Mouse (Mus musculus) splenic B cell, adult 2 months (primary cell): ENCODE measurements around the gene Ddhd1.
"Not testable (repeated sequence)": the region's sequence is repeated elsewhere in the genome, so short reads cannot be mapped to it uniquely, and the experiment has no call there.

ENCODE experiments used
- DNase-seq: peaks from one replicate; pipeline ENCODE4 v3.0.0-alpha.2; 2011; ENCODE audit warnings: low read depth, low spot score
- H3K27me3 ChIP-seq: 2 replicates; pipeline ENCODE4 v1.6.1; 2012; ENCODE audit warnings: mild to moderate bottlenecking, low read length, moderate library complexity, mixed read lengths; ENCODE audit not compliant: control insufficient read depth, poor library complexity, insufficient read depth, severe bottlenecking
- H3K36me3 ChIP-seq: 2 replicates; pipeline ENCODE4 v1.6.1; 2012; ENCODE audit warnings: mild to moderate bottlenecking, low read length, moderate library complexity, mixed read lengths; ENCODE audit not compliant: control insufficient read depth, poor library complexity, insufficient read depth, severe bottlenecking

The Ddhd1 gene

GRCm38 (mm10) chr14:45629938-45630337 is 28.0 kb downstream of the Ddhd1 start:
- Histone ChIP-seq H3K27me3 (no peaks in the 10 kb centered on the region), H3K36me3 (no peaks in the 10 kb centered on the region)
- DNase-seq = no peak

- DNase-seq = no peak
- H3K36me3 ChIP-seq = peaks cover 8% of the 10 kb centered on the region; the same call in 1 of the 2 replicates
- H3K27me3 ChIP-seq = no peaks in the 10 kb centered on the region
Observed at GRCm38 (mm10) chr14:45618351-45618750, 39.6 kb downstream of the Ddhd1 start.

- Histone ChIP-seq H3K27me3 (no peaks in the 10 kb centered on the region), H3K36me3 (peaks cover 13% of the 10 kb centered on the region; the same call in 1 of the 2 replicates)
- no peak for DNase-seq
Observed at GRCm38 (mm10) chr14:45616526-45616925, 41.4 kb downstream of the Ddhd1 start.

- DNase-seq = no peak
- Histone ChIP-seq H3K36me3 (peaks cover 13% of the 10 kb centered on the region; the same call in 1 of the 2 replicates), H3K27me3 (no peaks in the 10 kb centered on the region)
Observed at GRCm38 (mm10) chr14:45615776-45616175, 42.2 kb downstream of the Ddhd1 start.

GRCm38 (mm10) chr14:45614822-45615221 is 43.1 kb downstream of the Ddhd1 start:
- no peak for DNase-seq
- Histone ChIP-seq H3K36me3 (peaks cover 17% of the 10 kb centered on the region), H3K27me3 (no peaks in the 10 kb centered on the region)

GRCm38 (mm10) chr14:45614406-45614805 is 43.5 kb downstream of the Ddhd1 start:
- Histone ChIP-seq H3K36me3 (peaks cover 18% of the 10 kb centered on the region), H3K27me3 (no peaks in the 10 kb centered on the region)
- DNase-seq = no peak

GRCm38 (mm10) chr14:45611654-45612053 is 46.3 kb downstream of the Ddhd1 start:
- Histone ChIP-seq H3K36me3 (peaks cover 11% of the 10 kb centered on the region), H3K27me3 (no peaks in the 10 kb centered on the region)
- no peak for DNase-seq

- DNase-seq = peak; percentile 18
- Histone ChIP-seq H3K27me3 (no peaks in the 10 kb centered on the region), H3K36me3 (peaks cover 1% of the 10 kb centered on the region; the same call in 1 of the 2 replicates)
Observed at GRCm38 (mm10) chr14:45602002-45602401, 55.9 kb downstream of the Ddhd1 start.

- Histone ChIP-seq H3K36me3 (0 out of 2 replicates have a peak, but pooled peaks cover 2% of the 10 kb centered on the region), H3K27me3 (no peaks in the 10 kb centered on the region)
- no peak for DNase-seq
Observed at GRCm38 (mm10) chr14:45600587-45600986, 57.4 kb downstream of the Ddhd1 start.

- Histone ChIP-seq H3K36me3 (peaks cover 2% of the 10 kb centered on the region; the same call in 1 of the 2 replicates), H3K27me3 (no peaks in the 10 kb centered on the region)
- DNase-seq = no peak
Observed at GRCm38 (mm10) chr14:45597855-45598254, 60.1 kb downstream of the Ddhd1 start.

- Histone ChIP-seq H3K36me3 (peaks cover 2% of the 10 kb centered on the region; the same call in 1 of the 2 replicates), H3K27me3 (no peaks in the 10 kb centered on the region)
- no peak for DNase-seq
Observed at GRCm38 (mm10) chr14:45593261-45593660, 64.7 kb downstream of the Ddhd1 start.

GRCm38 (mm10) chr14:45588403-45588802 is 69.5 kb downstream of the Ddhd1 start:
- no peak for DNase-seq

GRCm38 (mm10) chr14:45587536-45587935 is 70.4 kb downstream of the Ddhd1 start:
- H3K27me3 ChIP-seq = no peaks in the 10 kb centered on the region
- no peaks in the 10 kb centered on the region for H3K36me3 ChIP-seq
- DNase-seq = no peak

More at GRCm38 (mm10) chr14:45588403-45588802, 69.5 kb downstream of the Ddhd1 start:
- H3K36me3 ChIP-seq = no peaks in the 10 kb centered on the region
- H3K27me3 ChIP-seq = no peaks in the 10 kb centered on the region

- DNase-seq = no peak
- Histone ChIP-seq H3K36me3 (no peaks in the 10 kb centered on the region), H3K27me3 (no peaks in the 10 kb centered on the region)
Observed at GRCm38 (mm10) chr14:45583494-45584027, 74.4 kb downstream of the Ddhd1 start.

- DNase-seq, H3K36me3 ChIP-seq, H3K27me3 ChIP-seq: not testable (repeated sequence)
Observed at GRCm38 (mm10) chr14:45580923-45581827, 76.8 kb downstream of the Ddhd1 start.
